Mouse (Mus musculus) ES-E14 (cell line): ENCODE measurements around the gene Bdkrb2.

Source experiments
- CHD2 ChIP-seq: IDR thresholded peaks from 2 replicates; pipeline ENCODE4 v1.6.1; 2014; ENCODE audit warnings: mild to moderate bottlenecking, low read depth, low read length, inconsistent platforms
- HCFC1 ChIP-seq: IDR thresholded peaks from 2 replicates; pipeline ENCODE4 v1.6.1; 2012; ENCODE audit warnings: low read length, inconsistent platforms, borderline replicate concordance; ENCODE audit not compliant: insufficient read depth

DNA sequence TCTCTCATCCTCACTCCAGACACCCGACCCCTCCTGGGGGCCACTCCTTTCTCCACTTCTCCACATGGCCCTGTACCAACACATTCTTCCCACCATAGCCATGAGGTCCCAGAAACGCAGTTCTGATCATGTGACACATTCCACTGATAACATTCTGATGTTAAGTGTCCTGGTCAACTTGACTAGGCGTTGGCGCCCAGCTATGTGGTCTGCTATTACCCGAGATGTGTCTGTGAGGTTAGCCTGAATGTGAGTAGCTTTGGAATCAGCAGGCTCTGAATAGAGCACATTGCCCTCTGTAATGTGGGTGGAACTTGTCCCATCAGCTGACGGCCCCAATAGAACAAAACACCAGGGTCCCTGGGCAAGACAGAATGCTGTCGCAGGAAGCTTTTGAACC is 18.2 kb upstream of the Bdkrb2 start:
- TF ChIP-seq HCFC1 = no peak
- no peak for TF ChIP-seq CHD2
